Mouse (Mus musculus) thymus, postnatal 10 days (tissue): ENCODE data around the gene Pbp2.

Source experiments
- DNase-seq, 2 experiments: peaks; one replicate each; pipeline ENCODE4 v3.0.0; 2021; ENCODE audit warnings: low spot score in 2 of 2

The Pbp2 gene

DNA sequence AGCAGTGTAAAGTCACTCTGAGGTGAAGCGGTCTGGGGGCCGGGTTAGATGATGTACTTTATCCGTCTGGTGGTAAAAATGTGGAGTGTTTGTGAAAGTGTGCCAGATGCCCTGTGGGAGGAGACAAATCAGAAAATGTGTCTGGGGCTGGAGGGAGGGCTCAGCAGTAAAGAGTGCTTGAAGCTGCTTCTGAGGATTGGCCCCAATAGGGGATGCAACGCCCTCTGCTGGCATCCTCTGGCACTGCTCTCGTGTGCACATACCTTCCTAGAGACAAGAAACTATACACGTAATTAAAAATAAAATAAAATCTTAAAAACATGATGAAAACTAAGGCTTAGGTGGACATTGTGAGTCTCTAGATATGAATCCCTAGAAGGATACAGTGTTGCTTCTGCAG, 49.8 kb downstream of the Pbp2 start:
- DNase-seq: no peak
